Mouse (Mus musculus): ENCODE measurements around the gene Prickle1. TPM values are rescaled to one million over a fixed set of nuclear protein-coding genes. Genes with fewer than 3 reads are reported as not detected.

Prickle1 gene
- total and polyA plus RNA-seq, 3 experiments: 0.64 to 1.8 (median 1.7) TPM

DNA sequence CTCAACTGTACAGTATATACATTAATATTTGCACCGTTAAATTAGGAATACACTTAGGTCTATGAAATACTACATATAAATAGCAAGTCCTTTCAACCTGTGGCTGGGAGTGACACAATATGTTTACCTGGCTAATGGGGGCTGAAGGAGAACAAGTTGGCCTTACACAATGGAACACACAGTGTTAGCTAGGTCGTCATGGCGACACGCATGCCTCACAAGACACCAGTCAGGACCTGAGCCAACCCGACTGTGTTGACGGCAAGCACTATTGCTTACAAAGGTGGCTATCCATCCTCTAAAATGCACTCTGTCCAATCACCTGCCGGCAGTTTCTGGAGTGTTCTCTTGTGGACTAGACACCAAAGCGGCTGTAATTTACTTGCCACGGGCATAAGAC is 95.8 kb downstream of the Prickle1 start:
- H3K79me2 ChIP-seq (replicated peaks; ENCODE audit: control insufficient read depth, extremely low read depth, insufficient read depth, poor library complexity, severe bottlenecking): no peaks in the 10 kb centered on the region
- no peak overlapping the region for H3K4me2 ChIP-seq (ENCODE audit: insufficient read depth, low read depth, poor library complexity, severe bottlenecking)
- peaks cover 13 to 82% of the 10 kb centered on the region in 2 experiments for H3K36me3 ChIP-seq (replicated peaks in 1 of 2; ENCODE audit: control insufficient read depth in 1 of 2, insufficient read depth in 1 of 2, low read length in 1 of 2)
- in situ Hi-C loops (cut with MboI; ENCODE audit: low pct_ligation_motif_present, low pct_unique_long_range_greater_than_20kb, low sequenced_read_pairs): no loop called here
- TF ChIP-seq ELF1 (IDR thresholded peaks at IDR 0.05; ENCODE audit: low read depth, low read length) (no peak), CTCF (conservative IDR thresholded peaks at IDR 0.05 in 1 of 2, IDR thresholded peaks at IDR 0.05 in 1 of 2; ENCODE audit: low read depth in 2 of 2, low read length in 2 of 2) (no peak), RAD21 (IDR thresholded peaks at IDR 0.05; ENCODE audit: low read depth, low read length) (no peak), POLR2AphosphoS2 (IDR thresholded peaks at IDR 0.05; ENCODE audit: low read depth, low read length) (no peak), JUN (IDR thresholded peaks at IDR 0.05; ENCODE audit: insufficient read depth, low read depth, low read length) (no peak), ZKSCAN1 (IDR thresholded peaks at IDR 0.05; ENCODE audit: borderline replicate concordance, low read depth, low read length) (no peak), ETS1 (conservative IDR thresholded peaks at IDR 0.05; ENCODE audit: low read depth, low read length) (no peak), E2F4 (IDR thresholded peaks at IDR 0.05; ENCODE audit: insufficient replicate concordance, low read depth, low read length) (no peak), USF2 (conservative IDR thresholded peaks at IDR 0.05; ENCODE audit: low read depth, low read length) (no peak), MAX (IDR thresholded peaks at IDR 0.05; ENCODE audit: low read length) (no peak)
- no peak overlapping the region for H3K9ac ChIP-seq (ENCODE audit: insufficient read depth, low read depth)
- dilution Hi-C loops (cut with MboI; ENCODE audit: extremely low pct_ligation_motif_present, extremely low pct_unique_long_range_greater_than_20kb, low sequenced_read_pairs): no loop called here
- H3K27me3 ChIP-seq (replicated peaks): no peaks in the 10 kb centered on the region
- no peak overlapping the region for H3K27ac ChIP-seq (ENCODE audit: insufficient read depth, low read depth)
- H3K4me1 ChIP-seq (ENCODE audit: control insufficient read depth in 1 of 2, insufficient read depth in 2 of 2): no peaks in the 10 kb centered on the region
- H3K9me3 ChIP-seq (replicated peaks; ENCODE audit: low read length): no peaks in the 10 kb centered on the region
- H3K4me3 ChIP-seq (replicated peaks in 1 of 3; ENCODE audit: low read depth in 2 of 3, low read length in 2 of 3, poor library complexity in 1 of 3): no peak overlapping the region
- no peak for DNase-seq (ENCODE audit: extremely low read depth)

DNA sequence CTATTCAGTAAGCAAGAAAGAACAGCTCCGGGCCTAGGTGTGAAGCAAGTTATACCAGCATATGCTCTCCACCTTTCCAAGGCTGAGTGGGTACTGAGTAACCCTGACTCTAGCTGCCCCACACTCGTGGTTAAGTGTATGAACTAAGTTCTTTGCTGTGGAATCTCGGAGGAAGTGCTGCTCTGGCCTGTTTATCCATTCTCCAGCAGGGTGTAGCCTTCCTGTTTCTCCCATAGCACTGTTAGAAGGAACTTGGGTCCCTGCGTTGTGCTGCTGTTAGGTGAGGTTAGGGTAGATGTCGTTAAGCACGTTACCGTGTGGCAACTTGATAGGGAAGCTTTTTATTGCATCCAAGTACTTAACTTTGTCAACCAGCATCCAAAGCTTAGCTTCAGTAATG is 101.0 kb downstream of the Prickle1 start:
- in situ Hi-C loops (cut with MboI; ENCODE audit: low pct_ligation_motif_present, low pct_unique_long_range_greater_than_20kb, low sequenced_read_pairs) (no loop called here), dilution Hi-C loops (cut with MboI; ENCODE audit: extremely low pct_ligation_motif_present, extremely low pct_unique_long_range_greater_than_20kb, low sequenced_read_pairs) (no loop called here)
- TF ChIP-seq MXI1 (IDR thresholded peaks at IDR 0.05; ENCODE audit: low read depth, low read length) (no peak), ELF1 (IDR thresholded peaks at IDR 0.05; ENCODE audit: low read depth, low read length) (no peak), EP300 (IDR thresholded peaks at IDR 0.05; ENCODE audit: low read length) (no peak), UBTF (IDR thresholded peaks at IDR 0.05; ENCODE audit: low read depth, low read length) (no peak), POLR2AphosphoS2 (IDR thresholded peaks at IDR 0.05; ENCODE audit: low read depth, low read length) (no peak), ZC3H11A (IDR thresholded peaks at IDR 0.05; ENCODE audit: low read depth, low read length) (no peak), CTCF (conservative IDR thresholded peaks at IDR 0.05 in 1 of 2, IDR thresholded peaks at IDR 0.05 in 1 of 2; ENCODE audit: low read depth in 2 of 2, low read length in 2 of 2) (no peak), TCF12 (IDR thresholded peaks at IDR 0.05; ENCODE audit: low read depth, low read length) (no peak), RAD21 (IDR thresholded peaks at IDR 0.05; ENCODE audit: low read depth, low read length) (no peak), PAX5 (IDR thresholded peaks at IDR 0.05; ENCODE audit: low read length) (no peak)
- Histone ChIP-seq H3K4me3 (replicated peaks in 1 of 3; ENCODE audit: low read depth in 2 of 3, low read length in 2 of 3, poor library complexity in 1 of 3) (no peak overlapping the region), H3K36me3 (replicated peaks in 1 of 2; ENCODE audit: control insufficient read depth in 1 of 2, insufficient read depth in 1 of 2, low read length in 1 of 2) (peaks cover 26 to 75% of the 10 kb centered on the region in 2 experiments), H3K4me2 (ENCODE audit: insufficient read depth, low read depth, poor library complexity, severe bottlenecking) (no peak overlapping the region), H3K27ac (ENCODE audit: insufficient read depth, low read depth) (no peak overlapping the region; the same call in 1 of the 2 replicates), H3K4me1 (ENCODE audit: control insufficient read depth in 1 of 2, insufficient read depth in 2 of 2) (peaks cover 0 to 11% of the 10 kb centered on the region in 2 experiments; a peak in 2 of 4 replicates), H3K79me2 (replicated peaks; ENCODE audit: control insufficient read depth, extremely low read depth, insufficient read depth, poor library complexity, severe bottlenecking) (no peaks in the 10 kb centered on the region), H3K9me3 (replicated peaks; ENCODE audit: low read length) (no peaks in the 10 kb centered on the region), H3K27me3 (replicated peaks) (no peaks in the 10 kb centered on the region), H3K9ac (ENCODE audit: insufficient read depth, low read depth) (no peak overlapping the region)
- DNase-seq (ENCODE audit: extremely low read depth): no peak
